Mouse (Mus musculus): ENCODE results near the gene Ptov1.

DNA sequence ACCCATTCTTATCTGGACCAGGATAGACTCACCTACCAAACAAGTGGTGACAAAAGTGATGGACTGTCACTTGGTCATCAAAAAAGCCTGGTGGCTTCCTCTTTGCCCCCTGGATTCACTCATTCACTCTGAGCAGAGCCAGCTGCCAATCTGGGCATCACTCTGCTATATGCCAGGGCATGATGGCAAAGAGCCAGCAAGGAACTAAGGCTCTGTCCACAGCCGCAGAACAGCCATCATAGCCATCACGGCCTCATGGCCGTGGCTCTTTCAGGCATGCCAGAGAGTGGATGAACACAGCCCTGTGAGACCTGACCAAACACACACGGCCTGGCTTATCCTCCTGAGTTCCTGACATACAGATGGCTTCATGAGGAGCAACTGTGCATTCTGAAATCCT is 21.1 kb upstream of the Ptov1 start:
- TF ChIP-seq POLR2A (IDR thresholded peaks at IDR 0.05; ENCODE audit: insufficient read length, low read depth) (no peak), TCF12 (IDR thresholded peaks at IDR 0.05; ENCODE audit: insufficient read depth, poor library complexity, severe bottlenecking) (no peak), MYOD1 (IDR thresholded peaks at IDR 0.05; ENCODE audit: control insufficient read depth in 1 of 3, insufficient read length in 2 of 3, low read depth in 2 of 3) (no peak), E2F4 (IDR thresholded peaks at IDR 0.05; ENCODE audit: insufficient read depth) (no peak), MYOG (IDR thresholded peaks at IDR 0.05; ENCODE audit: control insufficient read depth in 1 of 3, insufficient read depth in 1 of 3, insufficient read length in 2 of 3, low read depth in 2 of 3) (no peak), SRF (IDR thresholded peaks at IDR 0.05; ENCODE audit: control insufficient read depth, insufficient read length, low read depth) (no peak), USF1 (IDR thresholded peaks at IDR 0.05; ENCODE audit: low read depth) (no peak)

All from myocyte (in vitro differentiated cells).